8 mouse cellular contexts compared by ENCODE assay signal in genomic region chr8:90936840-90937239, GRCm38 (mm10).
DNase-seq lines count a peak whose midpoint lies in the region; ATAC-seq and TF ChIP-seq lines count a peak whose summit lies in the region.
"Had no signal": no experiment of that assay in that cellular context is flagged by ENCODE, and none has a peak within 500 bp of the region (broad histone marks: within the 10 kb centered on the region; RNA-seq: fewer than 3 reads in every experiment).

No protein-coding gene starts in this region.

- no peak overlapping the region for H3K9ac ChIP-seq in CH12.LX (ENCODE audit: insufficient read depth, low read depth)
- no peak overlapping the region for H3K9ac ChIP-seq in lung, postnatal 0 days (replicated peaks; ENCODE audit: low read depth)
- H3K9ac ChIP-seq: midbrain, embryonic 12.5 days had no signal

- peaks cover 3 to 25% of the 10 kb centered on the region in 2 experiments for H3K4me1 ChIP-seq in CH12.LX (ENCODE audit: control insufficient read depth in 1 of 2, insufficient read depth in 2 of 2)
- H3K4me1 ChIP-seq in lung, postnatal 0 days (ENCODE audit: insufficient read depth, low read depth, low read length): no peaks in the 10 kb centered on the region
- H3K4me1 ChIP-seq: midbrain, embryonic 12.5 days had no signal

- DNase-seq in layer of hippocampus, adult 2 months (ENCODE audit: low spot score in 2 of 2): no peak
- no peak for DNase-seq in layer of hippocampus, adult 18-20 months (ENCODE audit: low spot score in 2 of 2)
- peak; percentile 51 for DNase-seq in CH12.LX (ENCODE audit: extremely low read depth)
- DNase-seq in R1 (ENCODE audit: low read depth, low spot score): peak; percentile 74
- DNase-seq in lung, postnatal 0 days (ENCODE audit: low spot score): peak; percentile 69
- DNase-seq in gastrocnemius, adult 18-20 months (ENCODE audit: low spot score): no peak
- no peak for DNase-seq in right cerebral cortex, adult 18-20 months

- no peak overlapping the region for H3K4me2 ChIP-seq in CH12.LX (ENCODE audit: insufficient read depth, low read depth, poor library complexity, severe bottlenecking)
- H3K4me2 ChIP-seq in lung, postnatal 0 days (replicated peaks; ENCODE audit: low read depth, low read length): no peak overlapping the region
- H3K4me2 ChIP-seq: midbrain, embryonic 12.5 days had no signal

- H3K4me3 ChIP-seq in layer of hippocampus, adult 2 months: no peak overlapping the region
- no peak overlapping the region for H3K4me3 ChIP-seq in CH12.LX (replicated peaks in 1 of 3; ENCODE audit: low read depth in 2 of 3, low read length in 2 of 3, poor library complexity in 1 of 3)
- H3K4me3 ChIP-seq in lung, postnatal 0 days (ENCODE audit: low read depth, low read length): no peak overlapping the region
- H3K4me3 ChIP-seq: midbrain, embryonic 12.5 days had no signal

- TF ChIP-seq CTCF in layer of hippocampus, adult 2 months (conservative IDR thresholded peaks at IDR 0.05): peak; percentile 77
- peak; percentile 25 to 79 for TF ChIP-seq CTCF in CH12.LX (conservative IDR thresholded peaks at IDR 0.05 in 1 of 2, IDR thresholded peaks at IDR 0.05 in 1 of 2; ENCODE audit: low read depth in 2 of 2, low read length in 2 of 2)
- TF ChIP-seq CTCF in lung, postnatal 0 days (IDR thresholded peaks at IDR 0.05): peak; percentile 76

- no peaks in the 10 kb centered on the region for H3K27me3 ChIP-seq in CH12.LX (replicated peaks)
- no peaks in the 10 kb centered on the region for H3K27me3 ChIP-seq in lung, postnatal 0 days (replicated peaks; ENCODE audit: insufficient read depth, low read length)
- H3K27me3 ChIP-seq: midbrain, embryonic 12.5 days had no signal

- no peak for TF ChIP-seq EP300 in CH12.LX (IDR thresholded peaks at IDR 0.05; ENCODE audit: low read length)
- TF ChIP-seq EP300 in lung, postnatal 0 days (IDR thresholded peaks at IDR 0.05): no peak

- TF ChIP-seq POLR2A in CH12.LX (IDR thresholded peaks at IDR 0.05; ENCODE audit: low read depth, low read length): no peak

- dilution Hi-C loops in CH12.LX (cut with MboI; ENCODE audit: extremely low pct_ligation_motif_present, extremely low pct_unique_long_range_greater_than_20kb, low sequenced_read_pairs): no loop called here

- no peaks in the 10 kb centered on the region for H3K9me3 ChIP-seq in CH12.LX (replicated peaks; ENCODE audit: low read length)
- H3K9me3 ChIP-seq in lung, postnatal 0 days (ENCODE audit: low read length): no peaks in the 10 kb centered on the region
- H3K9me3 ChIP-seq: midbrain, embryonic 12.5 days had no signal

- peak; percentile 67 for TF ChIP-seq RAD21 in CH12.LX (IDR thresholded peaks at IDR 0.05; ENCODE audit: low read depth, low read length)

- H3K27ac ChIP-seq in layer of hippocampus, adult 2 months: no peak overlapping the region
- H3K27ac ChIP-seq in CH12.LX (ENCODE audit: insufficient read depth, low read depth): no peak overlapping the region
- no peak overlapping the region for H3K27ac ChIP-seq in lung, postnatal 0 days (ENCODE audit: low read length)
- H3K27ac ChIP-seq: midbrain, embryonic 12.5 days had no signal

- H3K79me2 ChIP-seq in CH12.LX (replicated peaks; ENCODE audit: control insufficient read depth, extremely low read depth, insufficient read depth, poor library complexity, severe bottlenecking): 0 out of 2 replicates have a peak, but pooled peaks cover 2% of the 10 kb centered on the region

- no peak for ATAC-seq in lung, postnatal 0 days

- peaks cover 16 to 27% of the 10 kb centered on the region in 2 experiments for H3K36me3 ChIP-seq in CH12.LX (replicated peaks in 1 of 2; ENCODE audit: control insufficient read depth in 1 of 2, insufficient read depth in 1 of 2, low read length in 1 of 2)
- peaks cover 4% of the 10 kb centered on the region; the same call in 1 of the 2 replicates for H3K36me3 ChIP-seq in lung, postnatal 0 days (ENCODE audit: insufficient read depth, low read length)

- 38% methylated on average over 1 of the region's 1 CpGs for WGBS in lung, postnatal 0 days

- in situ Hi-C loops in CH12.LX (cut with MboI; ENCODE audit: low pct_ligation_motif_present, low pct_unique_long_range_greater_than_20kb, low sequenced_read_pairs): no loop called here

TF ChIP-seq in CH12.LX, 34 proteins besides CTCF, POLR2A, EP300 and RAD21:
- TF ChIP-seq SMC3 (IDR thresholded peaks at IDR 0.05; ENCODE audit: low read depth, low read length) (peak; percentile 81), MAX (IDR thresholded peaks at IDR 0.05; ENCODE audit: low read length) (no peak)
TF ChIP-seq in CH12.LX: peak in this region for 1.

Comparison
In these comparisons a context has a peak if more than half of its experiments do, and no peak if none do; other contexts are left out.
1. DNase-seq: peak in CH12.LX (single experiment), R1 (single experiment) and lung, postnatal 0 days (single experiment); none in layer of hippocampus, adult 2 months (0 of 2), layer of hippocampus, adult 18-20 months (0 of 2), gastrocnemius, adult 18-20 months (single experiment) and right cerebral cortex, adult 18-20 months (single experiment).
2. Peak in every context shown above with its lines, with median percentiles within 50 percentile points of each other: CTCF ChIP-seq.